Mouse (Mus musculus): ENCODE data around the gene Upp2.

Upp2 gene

GRCm38 (mm10) chr2:58567066-58567810, at the start of gene Upp2, which contains the start of gene Acvr1:
Gene Upp2, plus strand, starts transcription at chr2:58567298.
Gene Acvr1, minus strand, starts transcription at chr2:58567157.
- peak; percentile 93 for DNase-seq (ENCODE audit: low spot score)

GRCm38 (mm10) chr2:58518517-58518916, 48.6 kb upstream of the Upp2 start:
- DNase-seq (ENCODE audit: low spot score): no peak

GRCm38 (mm10) chr2:58520727-58521126, 46.4 kb upstream of the Upp2 start:
- no peak for DNase-seq (ENCODE audit: low spot score)

- no peak for DNase-seq (ENCODE audit: low spot score)
Observed at GRCm38 (mm10) chr2:58521621-58522020, 45.5 kb upstream of the Upp2 start.

- DNase-seq (ENCODE audit: low spot score): no peak
Observed at GRCm38 (mm10) chr2:58523097-58523496, 44.0 kb upstream of the Upp2 start.

- DNase-seq (ENCODE audit: low spot score): no peak
Observed at GRCm38 (mm10) chr2:58523894-58524293, 43.2 kb upstream of the Upp2 start.

- no peak for DNase-seq (ENCODE audit: low spot score)
Observed at GRCm38 (mm10) chr2:58524356-58524755, 42.7 kb upstream of the Upp2 start.

- no peak for DNase-seq (ENCODE audit: low spot score)
Observed at GRCm38 (mm10) chr2:58527786-58528185, 39.3 kb upstream of the Upp2 start.

- DNase-seq (ENCODE audit: low spot score): no peak
Observed at GRCm38 (mm10) chr2:58529384-58529783, 37.7 kb upstream of the Upp2 start.

GRCm38 (mm10) chr2:58529860-58530440, 37.1 kb upstream of the Upp2 start:
- DNase-seq (ENCODE audit: low spot score): no peak

- DNase-seq (ENCODE audit: low spot score): no peak
Observed at GRCm38 (mm10) chr2:58530521-58530920, 36.6 kb upstream of the Upp2 start.

- DNase-seq (ENCODE audit: low spot score): peak; percentile 84
Observed at GRCm38 (mm10) chr2:58532260-58532850, 34.7 kb upstream of the Upp2 start.

- no peak for DNase-seq (ENCODE audit: low spot score)
Observed at GRCm38 (mm10) chr2:58533521-58534001, 33.5 kb upstream of the Upp2 start.

- DNase-seq (ENCODE audit: low spot score): no peak
Observed at GRCm38 (mm10) chr2:58534379-58534778, 32.7 kb upstream of the Upp2 start.

- DNase-seq (ENCODE audit: low spot score): no peak
Observed at GRCm38 (mm10) chr2:58535233-58535632, 31.9 kb upstream of the Upp2 start.

GRCm38 (mm10) chr2:58536796-58537195, 30.3 kb upstream of the Upp2 start:
- peak; percentile 74 for DNase-seq (ENCODE audit: low spot score)

- DNase-seq (ENCODE audit: low spot score): no peak
Observed at GRCm38 (mm10) chr2:58538196-58538595, 28.9 kb upstream of the Upp2 start.

- no peak for DNase-seq (ENCODE audit: low spot score)
Observed at GRCm38 (mm10) chr2:58543252-58543651, 23.8 kb upstream of the Upp2 start.

- DNase-seq (ENCODE audit: low spot score): no peak
Observed at GRCm38 (mm10) chr2:58544368-58544767, 22.7 kb upstream of the Upp2 start.

GRCm38 (mm10) chr2:58546264-58546663, 20.8 kb upstream of the Upp2 start:
- DNase-seq (ENCODE audit: low spot score): no peak

GRCm38 (mm10) chr2:58548943-58549342, 18.2 kb upstream of the Upp2 start:
- no peak for DNase-seq (ENCODE audit: low spot score)

GRCm38 (mm10) chr2:58549960-58550359, 17.1 kb upstream of the Upp2 start:
- DNase-seq (ENCODE audit: low spot score): no peak

GRCm38 (mm10) chr2:58550488-58550887, 16.6 kb upstream of the Upp2 start:
- DNase-seq (ENCODE audit: low spot score): no peak
